Mouse (Mus musculus) forebrain, embryonic 16.5 days (tissue): Measurements from ENCODE around the gene Dennd1a. TPM values are rescaled to one million over a fixed set of nuclear protein-coding genes. Genes with fewer than 3 reads are reported as not detected.

Experiments
- ATAC-seq: fragments of 200-750 bp; cut with Nextera tagmentation; 2 replicates; pipeline ENCODE4 v1.8.0; 2017; ENCODE audit warnings: mild to moderate bottlenecking, moderate library complexity
- H3K27ac ChIP-seq: fragments of 300-500 bp; sonication (generic); 2 replicates; pipeline ENCODE4 v1.5.1; 2014; ENCODE audit warnings: low read length, control low read depth
- H3K27me3 ChIP-seq: fragments of 300-500 bp; sonication (generic); replicated peaks from 2 replicates; pipeline ENCODE4 v1.6.1; 2014; ENCODE audit warnings: low read length; ENCODE audit not compliant: control insufficient read depth, insufficient read depth
- H3K36me3 ChIP-seq: fragments of 300-500 bp; sonication (generic); 2 replicates; pipeline ENCODE4 v1.6.1; 2014; ENCODE audit not compliant: control insufficient read depth, insufficient read depth
- H3K4me1 ChIP-seq: fragments of 300-500 bp; sonication (generic); replicated peaks from 2 replicates; pipeline ENCODE4 v1.6.1; 2014; ENCODE audit warnings: low read length; ENCODE audit not compliant: control insufficient read depth, insufficient read depth
- H3K4me2 ChIP-seq: fragments of 300-500 bp; sonication (generic); 2 replicates; pipeline ENCODE4 v1.6.1; 2014; ENCODE audit warnings: mild to moderate bottlenecking, low read length, control low read depth
- H3K4me3 ChIP-seq: fragments of 300-500 bp; sonication (generic); replicated peaks from 2 replicates; pipeline ENCODE4 v1.5.1; 2014; ENCODE audit warnings: mild to moderate bottlenecking, low read length, control low read depth
- H3K9ac ChIP-seq: fragments of 300-500 bp; sonication (generic); replicated peaks from 2 replicates; pipeline ENCODE4 v1.6.1; 2014; ENCODE audit warnings: low read depth, low read length, control low read depth
- H3K9me3 ChIP-seq: fragments of 300-500 bp; sonication (generic); 2 replicates; pipeline ENCODE4 v1.6.1; 2016; ENCODE audit warnings: low read length; ENCODE audit not compliant: control insufficient read depth
- WGBS: fragments of 180-500 bp; shearing (Covaris S2); extraction: QIAGEN DNeasy Blood & Tissue Kit; methylation state at CpG from one replicate; pipeline ENCODE4 v1.1.7; 2014; 5-methylcytosine and 5-hydroxymethylcytosine counted together
- polyA plus RNA-seq: library from polyadenylated mRNA; unstranded; fragments of >200 nt; fragmentation: Nextera tagmentation; extraction: Ambion mirVana; gene quantifications from 2 replicates; pipeline ENCODE4 v1.2.1, GENCODE M21; 2015

The Dennd1a gene
- polyA plus RNA-seq, 1 experiment from 2014 or later = 19.5 TPM

- Histone ChIP-seq H3K4me2 (no peak overlapping the region), H3K9me3 (no peaks in the 10 kb centered on the region), H3K4me1 (no peaks in the 10 kb centered on the region), H3K27me3 (no peaks in the 10 kb centered on the region), H3K9ac (no peak overlapping the region), H3K27ac (no peak overlapping the region), H3K4me3 (no peak overlapping the region), H3K36me3 (no peaks in the 10 kb centered on the region)
- 61% methylated on average over 2 of the region's 2 CpGs for WGBS
- ATAC-seq = no peak
Measured at GRCm38 (mm10) chr2:38263653-38264052, 23.5 kb downstream of the Dennd1a start.

GRCm38 (mm10) chr2:38259052-38259451 lies 28.1 kb downstream of the Dennd1a start:
- no peak for ATAC-seq

GRCm38 (mm10) chr2:38237616-38238015 lies 49.6 kb downstream of the Dennd1a start:
- Histone ChIP-seq H3K4me2 (no peak overlapping the region), H3K9me3 (no peaks in the 10 kb centered on the region), H3K4me1 (no peaks in the 10 kb centered on the region), H3K36me3 (no peaks in the 10 kb centered on the region), H3K27me3 (no peaks in the 10 kb centered on the region), H3K27ac (no peak overlapping the region), H3K4me3 (no peak overlapping the region), H3K9ac (no peak overlapping the region)
- ATAC-seq = no peak
- 79% methylated on average over 1 of the region's 1 CpGs for WGBS

More at GRCm38 (mm10) chr2:38259052-38259451, 28.1 kb downstream of the Dennd1a start:
- no peak overlapping the region for H3K9ac ChIP-seq
- H3K27me3 ChIP-seq = no peaks in the 10 kb centered on the region
- no peak overlapping the region for H3K4me3 ChIP-seq
- no peak overlapping the region for H3K27ac ChIP-seq
- no peaks in the 10 kb centered on the region for H3K4me1 ChIP-seq
- no peaks in the 10 kb centered on the region for H3K9me3 ChIP-seq
- no peaks in the 10 kb centered on the region for H3K36me3 ChIP-seq
- H3K4me2 ChIP-seq = no peak overlapping the region

GRCm38 (mm10) chr2:38235593-38235992 lies 51.6 kb downstream of the Dennd1a start:
- Histone ChIP-seq H3K4me3 (no peak overlapping the region), H3K4me2 (no peak overlapping the region), H3K36me3 (no peaks in the 10 kb centered on the region), H3K27me3 (no peaks in the 10 kb centered on the region), H3K27ac (no peak overlapping the region), H3K9ac (no peak overlapping the region), H3K9me3 (no peaks in the 10 kb centered on the region), H3K4me1 (no peaks in the 10 kb centered on the region)
- 80% methylated on average over 2 of the region's 2 CpGs for WGBS
- no peak for ATAC-seq

GRCm38 (mm10) chr2:38229882-38230281 lies 57.3 kb downstream of the Dennd1a start:
- Histone ChIP-seq H3K4me3 (no peak overlapping the region), H3K4me1 (no peaks in the 10 kb centered on the region), H3K36me3 (no peaks in the 10 kb centered on the region), H3K27ac (no peak overlapping the region), H3K9me3 (no peaks in the 10 kb centered on the region), H3K9ac (no peak overlapping the region), H3K4me2 (no peak overlapping the region), H3K27me3 (no peaks in the 10 kb centered on the region)
- ATAC-seq = no peak
- 89% methylated on average over 5 of the region's 5 CpGs for WGBS

GRCm38 (mm10) chr2:38223759-38224158 lies 63.4 kb downstream of the Dennd1a start:
- H3K36me3 ChIP-seq = no peaks in the 10 kb centered on the region
- 19% methylated on average over 2 of the region's 2 CpGs for WGBS
- no peak for ATAC-seq
- no peak overlapping the region for H3K9ac ChIP-seq
- no peak overlapping the region for H3K4me2 ChIP-seq
- H3K4me3 ChIP-seq = no peak overlapping the region
- peaks cover 12% of the 10 kb centered on the region; the same call in 1 of the 2 replicates for H3K4me1 ChIP-seq
- H3K9me3 ChIP-seq = no peaks in the 10 kb centered on the region
- H3K27ac ChIP-seq = no peak overlapping the region
- H3K27me3 ChIP-seq = no peaks in the 10 kb centered on the region

- H3K4me3 ChIP-seq = no peak overlapping the region
- no peak overlapping the region for H3K4me2 ChIP-seq
- peak overlapping the region; percentile 58 for H3K27ac ChIP-seq
- H3K27me3 ChIP-seq = no peaks in the 10 kb centered on the region
- H3K4me1 ChIP-seq = peaks cover 12% of the 10 kb centered on the region; the same call in 1 of the 2 replicates
- no peaks in the 10 kb centered on the region for H3K36me3 ChIP-seq
- H3K9ac ChIP-seq = no peak overlapping the region
- no peaks in the 10 kb centered on the region for H3K9me3 ChIP-seq
- ATAC-seq = peak; percentile 72
Measured at GRCm38 (mm10) chr2:38221461-38221860, 65.7 kb downstream of the Dennd1a start.

- no peak overlapping the region for H3K4me3 ChIP-seq
- ATAC-seq = peak; percentile 71
- H3K9me3 ChIP-seq = no peaks in the 10 kb centered on the region
- 4% methylated on average over 4 of the region's 4 CpGs for WGBS
- no peak overlapping the region for H3K4me2 ChIP-seq
- H3K9ac ChIP-seq = no peak overlapping the region
- peaks cover 12% of the 10 kb centered on the region; the same call in 1 of the 2 replicates for H3K4me1 ChIP-seq
- peak overlapping the region; percentile 58 for H3K27ac ChIP-seq
- H3K36me3 ChIP-seq = no peaks in the 10 kb centered on the region
- H3K27me3 ChIP-seq = no peaks in the 10 kb centered on the region
Measured at GRCm38 (mm10) chr2:38220687-38221435, 66.3 kb downstream of the Dennd1a start.

GRCm38 (mm10) chr2:38219666-38220065 lies 67.5 kb downstream of the Dennd1a start:
- H3K36me3 ChIP-seq = no peaks in the 10 kb centered on the region

More at GRCm38 (mm10) chr2:38219666-38220065, 67.5 kb downstream of the Dennd1a start:
- ATAC-seq = no peak
- H3K9me3 ChIP-seq = no peaks in the 10 kb centered on the region
- no peak overlapping the region for H3K27ac ChIP-seq
- no peak overlapping the region for H3K4me3 ChIP-seq
- 89% methylated on average over 2 of the region's 2 CpGs for WGBS
- H3K4me1 ChIP-seq = peaks cover 12% of the 10 kb centered on the region; the same call in 1 of the 2 replicates
- no peak overlapping the region for H3K9ac ChIP-seq
- H3K4me2 ChIP-seq = no peak overlapping the region
- no peaks in the 10 kb centered on the region for H3K27me3 ChIP-seq
